Mouse (Mus musculus): ENCODE measurements around the gene Banf2. TPM values are rescaled to one million over a fixed set of nuclear protein-coding genes. Genes with fewer than 3 reads are reported as not detected.

The Banf2 gene
- polyA plus RNA-seq (2014; fragmentation: Nextera tagmentation; extraction: Ambion mirVana) = not detected in 2 replicates

GRCm38 (mm10) chr2:144032664-144033063, at the start of gene Banf2:
Gene Banf2 (plus strand): TSS chr2:144033059.
- no peaks in the 10 kb centered on the region for H3K27me3 ChIP-seq (replicated peaks; ENCODE audit: control insufficient read depth, insufficient read depth, low read length)
- 79% methylated on average over 2 of the region's 2 CpGs for WGBS

DNA sequence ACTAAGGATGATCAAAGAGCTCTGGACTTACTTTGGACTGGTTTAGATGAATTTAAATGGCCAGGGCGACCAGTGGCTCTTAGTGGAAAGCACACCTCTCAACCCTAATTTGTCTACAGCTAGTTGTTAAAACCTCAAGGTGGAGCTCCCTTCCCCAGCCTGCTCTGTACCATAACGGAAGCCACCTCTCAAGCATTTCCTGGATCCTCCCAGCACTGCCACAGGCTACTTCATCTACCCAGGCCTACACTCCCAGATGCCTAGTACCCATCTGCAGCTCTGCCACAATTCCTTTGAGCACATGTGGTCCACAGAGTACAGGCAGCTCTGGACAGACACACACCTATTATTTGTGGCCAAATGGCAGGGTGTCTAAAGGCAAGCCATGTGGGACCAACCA, 49.4 kb upstream of the Banf2 start:
- Histone ChIP-seq H3K27me3 (replicated peaks; ENCODE audit: control insufficient read depth, insufficient read depth, low read length) (no peaks in the 10 kb centered on the region), H3K9ac (ENCODE audit: low read length) (no peak overlapping the region), H3K4me1 (replicated peaks; ENCODE audit: control insufficient read depth, insufficient read depth, low read length) (no peaks in the 10 kb centered on the region), H3K4me2 (ENCODE audit: low read length) (no peak overlapping the region), H3K9me3 (ENCODE audit: control insufficient read depth, low read length) (no peaks in the 10 kb centered on the region), H3K4me3 (ENCODE audit: low read depth, low read length) (no peak overlapping the region), H3K27ac (ENCODE audit: low read depth) (no peak overlapping the region), H3K36me3 (ENCODE audit: control insufficient read depth, insufficient read depth, low read length) (peaks cover 59% of the 10 kb centered on the region)
- no peak for DNase-seq (ENCODE audit: low spot score)
- ATAC-seq (replicated peaks; ENCODE audit: low FRiP score, low TSS enrichment, low read depth) = no peak
- 59% methylated on average over 2 of the region's 2 CpGs for WGBS

More at GRCm38 (mm10) chr2:144032664-144033063, at the start of gene Banf2:
- H3K27ac ChIP-seq (ENCODE audit: low read depth) = no peak within 1 kb of the TSS
- H3K4me2 ChIP-seq (ENCODE audit: low read length) = no peak within 1 kb of the TSS
- H3K4me3 ChIP-seq (ENCODE audit: low read depth, low read length) = no peak within 1 kb of the TSS
- H3K4me1 ChIP-seq (replicated peaks; ENCODE audit: control insufficient read depth, insufficient read depth, low read length) = no peaks in the 10 kb centered on the region
- no peaks in the 10 kb centered on the region for H3K36me3 ChIP-seq (ENCODE audit: control insufficient read depth, insufficient read depth, low read length)
- H3K9ac ChIP-seq (ENCODE audit: low read length) = no peak within 1 kb of the TSS
- no peak for ATAC-seq (replicated peaks; ENCODE audit: low FRiP score, low TSS enrichment, low read depth)
- no peak for DNase-seq (ENCODE audit: low spot score)
- H3K9me3 ChIP-seq (ENCODE audit: control insufficient read depth, low read length) = no peaks in the 10 kb centered on the region

DNA sequence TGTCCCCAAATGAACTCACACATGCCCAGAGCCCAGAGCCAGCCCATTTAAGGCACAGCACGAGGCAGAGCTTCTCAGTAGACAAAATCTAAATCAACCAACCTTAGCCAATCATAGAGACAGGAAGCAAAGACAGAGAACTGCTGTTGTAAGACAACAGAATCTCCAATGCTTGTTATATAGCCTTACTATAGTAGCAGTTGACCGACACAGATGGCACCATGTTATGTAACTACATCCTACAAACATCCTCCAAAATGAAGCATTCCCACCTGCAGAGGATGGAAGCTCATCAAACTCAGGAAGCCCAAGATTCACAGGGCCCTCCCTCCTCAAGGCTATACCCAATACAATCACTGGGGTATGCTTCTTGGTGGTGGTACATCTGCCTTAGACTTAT, 45.4 kb upstream of the Banf2 start:
- 71% methylated on average over 2 of the region's 2 CpGs for WGBS
- H3K36me3 ChIP-seq (ENCODE audit: control insufficient read depth, insufficient read depth, low read length) = peaks cover 51% of the 10 kb centered on the region
- H3K9me3 ChIP-seq (ENCODE audit: control insufficient read depth, low read length) = no peaks in the 10 kb centered on the region
- no peaks in the 10 kb centered on the region for H3K27me3 ChIP-seq (replicated peaks; ENCODE audit: control insufficient read depth, insufficient read depth, low read length)
- no peak overlapping the region for H3K27ac ChIP-seq (ENCODE audit: low read depth)
- no peak for ATAC-seq (replicated peaks; ENCODE audit: low FRiP score, low TSS enrichment, low read depth)
- no peak overlapping the region for H3K4me2 ChIP-seq (ENCODE audit: low read length)
- DNase-seq (ENCODE audit: low spot score) = no peak
- no peak overlapping the region for H3K4me3 ChIP-seq (ENCODE audit: low read depth, low read length)
- no peaks in the 10 kb centered on the region for H3K4me1 ChIP-seq (replicated peaks; ENCODE audit: control insufficient read depth, insufficient read depth, low read length)
- H3K9ac ChIP-seq (ENCODE audit: low read length) = no peak overlapping the region

- no peak overlapping the region for H3K9ac ChIP-seq (ENCODE audit: low read length)
Measured at GRCm38 (mm10) chr2:143988016-143988415, 44.8 kb upstream of the Banf2 start.

GRCm38 (mm10) chr2:143990997-143991396, 41.9 kb upstream of the Banf2 start:
- H3K9ac ChIP-seq (ENCODE audit: low read length) = no peak overlapping the region
- H3K4me1 ChIP-seq (replicated peaks; ENCODE audit: control insufficient read depth, insufficient read depth, low read length) = no peaks in the 10 kb centered on the region
- whole genome bisulfite sequencing = 59% methylated on average over 1 of the region's 1 CpGs
- peaks cover 23% of the 10 kb centered on the region for H3K36me3 ChIP-seq (ENCODE audit: control insufficient read depth, insufficient read depth, low read length)
- no peak overlapping the region for H3K27ac ChIP-seq (ENCODE audit: low read depth)
- no peak overlapping the region for H3K4me3 ChIP-seq (ENCODE audit: low read depth, low read length)
- H3K4me2 ChIP-seq (ENCODE audit: low read length) = no peak overlapping the region
- H3K9me3 ChIP-seq (ENCODE audit: control insufficient read depth, low read length) = no peaks in the 10 kb centered on the region
- ATAC-seq (replicated peaks; ENCODE audit: low FRiP score, low TSS enrichment, low read depth) (no peak), DNase-seq (ENCODE audit: low spot score) (no peak)
- H3K27me3 ChIP-seq (replicated peaks; ENCODE audit: control insufficient read depth, insufficient read depth, low read length) = no peaks in the 10 kb centered on the region

More at GRCm38 (mm10) chr2:143988016-143988415, 44.8 kb upstream of the Banf2 start:
- Histone ChIP-seq H3K27ac (ENCODE audit: low read depth) (no peak overlapping the region), H3K27me3 (replicated peaks; ENCODE audit: control insufficient read depth, insufficient read depth, low read length) (no peaks in the 10 kb centered on the region), H3K9me3 (ENCODE audit: control insufficient read depth, low read length) (no peaks in the 10 kb centered on the region), H3K4me2 (ENCODE audit: low read length) (no peak overlapping the region), H3K36me3 (ENCODE audit: control insufficient read depth, insufficient read depth, low read length) (peaks cover 47% of the 10 kb centered on the region), H3K4me1 (replicated peaks; ENCODE audit: control insufficient read depth, insufficient read depth, low read length) (no peaks in the 10 kb centered on the region), H3K4me3 (ENCODE audit: low read depth, low read length) (no peak overlapping the region)
- 95% methylated on average over 3 of the region's 3 CpGs for WGBS
- DNase-seq (ENCODE audit: low spot score) = no peak
- ATAC-seq (replicated peaks; ENCODE audit: low FRiP score, low TSS enrichment, low read depth) = no peak

DNA sequence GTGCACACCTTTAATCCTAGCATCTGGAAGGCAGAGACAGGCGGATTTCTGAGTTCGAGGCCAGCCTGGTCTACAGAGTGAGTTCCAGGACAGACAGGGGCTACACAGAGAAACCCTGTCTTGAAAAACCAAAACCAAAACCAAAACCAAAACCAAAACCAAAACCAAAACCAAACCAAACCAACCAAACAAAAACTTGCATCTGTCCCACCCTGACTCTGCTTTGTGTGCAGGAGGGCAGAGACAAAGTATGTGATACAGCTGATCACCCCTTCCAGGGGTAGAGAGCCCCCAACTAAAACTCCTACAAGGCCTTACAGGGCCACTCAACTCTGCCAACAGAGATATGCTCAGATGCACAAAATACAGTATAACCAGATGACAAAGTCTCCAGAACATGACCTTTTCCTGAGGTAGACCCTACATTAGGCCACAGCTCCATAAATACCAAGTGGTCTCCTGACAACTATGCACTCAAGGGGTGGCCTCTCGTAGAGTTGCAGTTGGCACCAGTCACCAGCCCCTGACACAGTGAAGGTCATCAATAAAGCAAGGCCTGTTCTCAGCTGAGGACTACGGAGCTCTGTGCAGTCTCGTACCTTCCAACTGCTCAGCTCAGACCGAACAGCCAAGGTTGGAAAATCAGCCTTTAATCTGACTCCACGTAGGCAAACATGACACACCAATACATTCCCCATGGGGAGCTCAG, 40.7 kb upstream of the Banf2 start:
- H3K27ac ChIP-seq (ENCODE audit: low read depth) = no peak overlapping the region
- no peaks in the 10 kb centered on the region for H3K4me1 ChIP-seq (replicated peaks; ENCODE audit: control insufficient read depth, insufficient read depth, low read length)
- H3K27me3 ChIP-seq (replicated peaks; ENCODE audit: control insufficient read depth, insufficient read depth, low read length) = no peaks in the 10 kb centered on the region
- no peak for DNase-seq (ENCODE audit: low spot score)
- H3K4me2 ChIP-seq (ENCODE audit: low read length) = no peak overlapping the region
- no peak overlapping the region for H3K4me3 ChIP-seq (ENCODE audit: low read depth, low read length)
- WGBS = 78% methylated on average over 7 of the region's 7 CpGs
- no peaks in the 10 kb centered on the region for H3K9me3 ChIP-seq (ENCODE audit: control insufficient read depth, low read length)
- H3K9ac ChIP-seq (ENCODE audit: low read length) = no peak overlapping the region
- ATAC-seq (replicated peaks; ENCODE audit: low FRiP score, low TSS enrichment, low read depth) = no peak
- H3K36me3 ChIP-seq (ENCODE audit: control insufficient read depth, insufficient read depth, low read length) = peaks cover 17% of the 10 kb centered on the region

DNA sequence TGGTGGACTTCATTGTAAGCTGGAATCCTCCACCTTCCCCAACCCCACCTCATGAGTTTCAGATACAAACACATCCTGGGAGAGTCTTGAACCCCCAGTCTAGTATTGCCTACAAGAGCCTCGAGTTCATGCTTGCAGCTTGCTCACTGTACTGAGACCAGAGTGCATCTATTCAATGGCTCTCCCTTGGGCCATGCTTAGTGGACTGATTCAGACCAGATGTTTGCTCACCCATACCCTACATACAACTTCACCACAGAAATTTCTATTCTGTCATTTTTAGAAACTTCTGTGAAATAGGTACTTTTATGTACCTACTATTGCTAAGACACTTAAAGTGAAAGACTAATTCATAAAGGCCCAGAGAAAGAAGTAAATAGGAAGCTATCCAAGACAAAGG, 39.9 kb upstream of the Banf2 start:
- no peaks in the 10 kb centered on the region for H3K9me3 ChIP-seq (ENCODE audit: control insufficient read depth, low read length)
- DNase-seq (ENCODE audit: low spot score) = no peak
- no peak for ATAC-seq (replicated peaks; ENCODE audit: low FRiP score, low TSS enrichment, low read depth)
- WGBS = 91% methylated on average over 1 of the region's 1 CpGs
- no peak overlapping the region for H3K9ac ChIP-seq (ENCODE audit: low read length)
- H3K4me2 ChIP-seq (ENCODE audit: low read length) = no peak overlapping the region
- H3K27me3 ChIP-seq (replicated peaks; ENCODE audit: control insufficient read depth, insufficient read depth, low read length) = no peaks in the 10 kb centered on the region
- no peaks in the 10 kb centered on the region for H3K4me1 ChIP-seq (replicated peaks; ENCODE audit: control insufficient read depth, insufficient read depth, low read length)
- H3K36me3 ChIP-seq (ENCODE audit: control insufficient read depth, insufficient read depth, low read length) = peaks cover 8% of the 10 kb centered on the region
- no peak overlapping the region for H3K4me3 ChIP-seq (ENCODE audit: low read depth, low read length)
- no peak overlapping the region for H3K27ac ChIP-seq (ENCODE audit: low read depth)

DNA sequence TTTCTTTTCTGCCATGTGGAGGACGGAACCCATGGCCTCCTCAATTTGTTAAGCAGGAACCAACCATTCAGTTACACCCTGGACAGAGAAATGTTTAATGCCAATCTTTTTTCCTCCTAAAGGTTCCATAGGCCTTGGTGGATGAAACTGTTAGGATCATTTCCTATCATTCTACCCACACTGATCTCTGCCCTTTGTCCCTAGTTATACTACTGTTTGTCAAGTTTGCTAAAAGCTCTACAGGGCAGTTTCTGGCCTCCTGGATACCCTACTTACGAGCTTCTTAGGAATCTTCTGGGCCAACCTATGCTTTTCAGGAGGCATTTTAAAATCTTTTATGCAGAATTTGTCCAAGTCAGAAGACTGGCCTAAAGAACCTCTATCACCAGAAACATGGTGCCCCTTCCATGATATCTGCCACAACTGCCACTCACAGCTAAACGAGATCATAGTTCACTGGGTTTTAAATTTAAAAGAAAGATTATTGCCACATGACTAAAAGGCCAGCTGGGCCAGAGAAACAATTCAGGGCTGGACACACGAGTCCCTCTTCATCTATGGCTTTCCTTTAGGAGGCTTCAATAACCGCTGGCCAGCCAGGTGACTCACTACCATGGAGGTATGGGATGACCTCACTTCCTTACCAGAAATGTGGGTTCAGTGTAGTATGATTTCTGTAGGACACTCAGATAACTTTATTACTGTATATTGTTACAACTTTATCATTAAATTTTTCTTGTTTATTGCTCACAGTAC, 30.5 kb upstream of the Banf2 start:
- Histone ChIP-seq H3K27ac (ENCODE audit: low read depth) (no peak overlapping the region), H3K9ac (ENCODE audit: low read length) (no peak overlapping the region), H3K36me3 (ENCODE audit: control insufficient read depth, insufficient read depth, low read length) (0 out of 2 replicates have a peak, but pooled peaks cover 4% of the 10 kb centered on the region), H3K4me2 (ENCODE audit: low read length) (no peak overlapping the region), H3K9me3 (ENCODE audit: control insufficient read depth, low read length) (no peaks in the 10 kb centered on the region), H3K27me3 (replicated peaks; ENCODE audit: control insufficient read depth, insufficient read depth, low read length) (no peaks in the 10 kb centered on the region), H3K4me3 (ENCODE audit: low read depth, low read length) (no peak overlapping the region), H3K4me1 (replicated peaks; ENCODE audit: control insufficient read depth, insufficient read depth, low read length) (peaks cover 35% of the 10 kb centered on the region)
- ATAC-seq (replicated peaks; ENCODE audit: low FRiP score, low TSS enrichment, low read depth) (no peak), DNase-seq (ENCODE audit: low spot score) (no peak)
- WGBS = 85% methylated on average over 5 of the region's 5 CpGs

Measured in intestine, embryonic 14.5 days (tissue).